Mouse (Mus musculus) cerebellum, adult 9-11 months (tissue): ENCODE data around the gene Fam216a.
"Not testable (repeated sequence)": the region's sequence is repeated elsewhere in the genome, so short reads cannot be mapped to it uniquely, and the experiment has no call there.

Experiments
- DNase-seq: peaks from one replicate; pipeline ENCODE4 v3.0.0; 2022

The Fam216a gene

DNA sequence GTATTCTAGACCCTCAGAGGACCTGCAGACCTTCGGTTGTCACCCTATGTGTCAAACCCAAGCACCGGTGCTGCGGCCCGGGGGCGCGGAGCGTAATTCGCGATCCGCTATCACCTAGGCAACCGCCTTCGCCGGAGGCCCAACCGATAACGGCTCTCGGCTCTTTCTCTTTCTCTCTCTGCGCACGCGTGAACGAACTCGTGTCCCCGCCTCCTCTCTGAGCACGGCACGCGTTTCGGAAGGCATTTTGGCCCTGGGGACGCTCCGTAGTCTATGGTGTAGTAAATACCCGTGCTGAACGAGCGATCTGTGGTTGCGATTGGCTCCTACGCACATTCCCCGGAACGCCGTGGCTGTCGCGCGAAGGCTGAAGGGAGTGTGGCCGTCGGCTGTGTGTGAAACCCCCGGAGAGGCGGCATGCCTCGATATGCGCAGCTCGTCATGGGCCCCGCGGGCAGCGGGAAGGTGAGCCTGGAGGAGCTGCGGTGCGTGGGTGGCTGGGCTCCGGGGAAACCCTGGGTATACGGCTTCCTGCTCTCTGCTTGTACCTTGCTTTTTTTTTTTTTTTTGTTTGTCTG, at the start of gene Fam216a:
TSS of gene Fam216a (minus strand) at position 173 of the 578 bp plus-strand sequence.
- DNase-seq, result peak; percentile 99

GRCm38 (mm10) chr5:122421271-122422068, 49.3 kb upstream of the Fam216a start, which contains the start of gene Anapc7:
TSS of gene Anapc7 (plus strand) at chr5:122421693.
- no peak for DNase-seq

DNA sequence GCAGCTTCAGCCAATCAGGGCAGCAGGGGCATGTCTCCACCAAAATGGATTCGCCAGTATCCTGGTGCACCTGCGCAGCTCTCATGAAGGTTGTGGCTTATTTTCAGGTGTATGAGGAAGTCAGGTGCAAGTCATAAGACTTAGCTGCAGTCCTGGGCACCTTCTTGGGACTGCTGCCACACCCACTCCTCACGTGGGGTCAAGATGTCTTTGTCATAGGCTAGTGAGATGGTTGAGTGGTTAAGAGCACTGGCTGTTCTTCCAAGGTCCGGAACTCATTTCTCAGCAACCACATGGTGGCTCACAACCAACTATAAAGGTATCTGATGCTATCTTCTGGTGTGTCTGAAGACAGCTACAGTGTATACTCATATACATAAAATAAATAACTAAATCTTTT, 48.5 kb upstream of the Fam216a start:
- DNase-seq, result not testable (repeated sequence)

DNA sequence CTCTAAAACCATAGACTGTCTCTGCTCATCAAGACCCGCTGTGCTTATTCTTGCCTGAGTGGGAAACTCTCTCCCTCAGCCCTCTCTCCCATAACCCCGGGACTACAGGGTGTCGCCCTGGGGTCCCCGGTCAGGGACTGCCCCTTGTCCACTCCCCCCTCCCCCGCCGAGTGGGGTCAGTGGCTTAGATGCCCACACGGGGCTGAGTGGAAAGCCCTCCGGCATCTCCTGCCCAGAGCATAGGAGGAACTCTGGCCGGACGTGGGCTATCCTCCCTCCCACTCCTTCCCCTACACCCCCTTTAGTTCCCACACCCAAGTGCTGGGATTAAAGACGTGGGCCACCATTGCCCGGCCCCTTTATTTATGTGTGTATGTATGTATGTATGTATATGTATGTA, 43.3 kb upstream of the Fam216a start:
- no peak for DNase-seq

DNA sequence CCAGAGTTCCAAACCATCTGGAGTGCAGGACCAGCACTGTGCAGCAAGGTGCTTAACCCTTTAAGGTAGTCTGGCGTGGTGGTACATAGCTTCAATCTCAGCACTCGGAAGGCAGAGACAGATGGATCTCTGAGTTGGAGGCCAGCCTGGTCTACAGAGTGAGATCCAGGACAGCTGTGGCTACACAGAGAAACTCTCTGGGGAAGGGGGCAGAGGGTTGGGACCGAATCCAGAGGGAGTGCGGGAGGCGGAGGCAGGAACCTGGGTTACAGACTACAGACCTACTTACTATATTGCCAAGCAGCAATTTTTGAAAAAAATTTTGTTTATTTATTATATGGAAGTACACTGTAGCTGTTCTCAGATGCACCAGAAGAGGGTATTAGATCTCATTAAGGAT, 42.2 kb upstream of the Fam216a start:
- DNase-seq, result no peak

GRCm38 (mm10) chr5:122412826-122413225, 40.7 kb upstream of the Fam216a start:
- no peak for DNase-seq

- no peak for DNase-seq
Measured at GRCm38 (mm10) chr5:122411892-122412291, 39.7 kb upstream of the Fam216a start.

- no peak for DNase-seq
Measured at GRCm38 (mm10) chr5:122409692-122410645, 37.8 kb upstream of the Fam216a start.

DNA sequence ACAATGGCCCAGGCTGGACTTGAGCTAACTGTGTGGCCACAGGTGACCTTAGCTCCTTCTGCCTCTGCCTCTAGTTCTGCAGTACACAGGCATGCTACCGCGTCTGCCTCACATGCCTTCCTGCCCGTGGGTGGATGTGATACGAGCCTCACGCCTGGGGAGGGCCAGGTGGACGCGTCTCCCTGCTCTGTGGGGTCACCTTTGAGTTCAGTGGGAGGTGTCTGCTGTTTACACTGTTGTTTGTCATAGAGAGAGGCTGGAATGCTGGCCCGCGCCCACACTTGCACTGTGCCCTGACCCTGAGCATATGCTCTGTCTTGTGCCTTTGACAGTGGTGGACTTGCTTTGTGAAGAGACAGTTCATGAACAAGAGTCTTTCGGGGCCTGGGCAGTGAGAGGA, 33.4 kb upstream of the Fam216a start:
- DNase-seq, result no peak

GRCm38 (mm10) chr5:122403362-122403761, 31.2 kb upstream of the Fam216a start:
- DNase-seq, result no peak

- peak; percentile 54 for DNase-seq
Measured at GRCm38 (mm10) chr5:122402772-122403171, 30.6 kb upstream of the Fam216a start.

- DNase-seq, result no peak
Measured at GRCm38 (mm10) chr5:122402160-122402559, 30.0 kb upstream of the Fam216a start.

DNA sequence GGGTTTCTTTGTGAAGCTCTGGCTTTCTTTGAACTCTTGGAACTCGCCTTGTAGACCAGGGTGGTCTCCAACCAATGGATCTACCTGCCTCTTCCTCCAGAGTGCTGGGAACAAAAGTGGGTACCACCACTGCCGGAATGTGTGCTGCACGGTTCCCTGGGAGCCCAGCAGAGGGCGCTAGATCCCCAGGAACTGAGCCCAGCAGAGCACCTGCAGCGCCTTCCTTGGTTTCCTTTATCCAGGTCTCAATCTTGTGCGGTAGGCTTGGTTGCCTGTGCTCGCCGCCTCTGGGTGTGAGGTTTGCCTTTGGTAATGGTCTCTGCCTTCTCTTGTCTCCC, 29.1 kb upstream of the Fam216a start:
- DNase-seq, result peak; percentile 72

DNA sequence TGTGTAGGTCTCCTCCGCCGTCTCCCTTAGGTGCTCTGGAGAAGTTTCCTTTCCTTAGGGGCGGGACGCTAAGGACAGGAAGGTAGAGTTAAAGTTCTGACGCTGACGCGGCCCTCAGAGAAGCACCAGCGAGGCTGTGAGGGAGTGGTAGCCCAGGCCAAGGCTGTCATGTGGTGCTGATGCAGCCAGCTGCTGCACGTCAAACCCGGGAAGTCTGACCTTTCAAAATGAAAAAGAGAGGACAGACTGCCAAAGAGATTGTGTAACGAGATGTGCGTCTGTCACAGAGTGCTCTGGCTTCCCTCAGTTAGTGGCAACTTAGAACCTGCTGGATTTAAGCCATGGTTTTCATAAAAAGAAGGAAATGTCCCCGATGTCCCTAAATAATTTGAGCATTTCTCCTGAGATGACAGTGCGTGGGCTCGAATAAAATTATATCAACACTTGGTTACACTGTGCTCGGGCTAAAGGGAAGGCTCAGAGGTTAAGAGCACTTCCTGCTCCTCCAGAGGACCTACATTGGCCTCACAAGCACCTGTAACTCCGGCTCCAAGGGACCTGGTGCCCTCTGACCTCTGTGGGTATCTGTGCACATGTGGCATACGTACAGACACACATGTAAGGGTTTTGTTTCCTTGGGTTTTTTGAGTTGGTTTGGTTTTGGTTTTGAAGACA, 28.6 kb upstream of the Fam216a start:
- no peak for DNase-seq

DNA sequence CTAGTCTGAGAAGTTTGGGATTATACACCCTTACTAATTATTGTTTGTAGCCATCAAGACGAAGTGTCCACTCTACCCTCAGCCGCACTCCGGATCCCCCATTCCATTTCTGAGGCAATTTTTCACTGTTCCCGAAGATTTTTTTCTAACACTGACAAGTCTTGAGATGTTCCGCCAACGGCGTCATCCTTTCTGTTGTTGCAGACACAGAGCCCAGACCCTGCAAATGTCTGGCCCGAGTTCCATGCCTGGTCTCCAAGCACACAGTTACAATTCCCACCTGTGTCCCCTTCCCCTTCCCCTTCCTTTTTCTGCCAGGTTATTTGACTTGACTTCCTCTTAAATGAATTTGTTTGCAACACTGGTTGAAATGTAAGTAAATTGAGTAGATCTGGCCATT, 27.7 kb upstream of the Fam216a start:
- no peak for DNase-seq

DNA sequence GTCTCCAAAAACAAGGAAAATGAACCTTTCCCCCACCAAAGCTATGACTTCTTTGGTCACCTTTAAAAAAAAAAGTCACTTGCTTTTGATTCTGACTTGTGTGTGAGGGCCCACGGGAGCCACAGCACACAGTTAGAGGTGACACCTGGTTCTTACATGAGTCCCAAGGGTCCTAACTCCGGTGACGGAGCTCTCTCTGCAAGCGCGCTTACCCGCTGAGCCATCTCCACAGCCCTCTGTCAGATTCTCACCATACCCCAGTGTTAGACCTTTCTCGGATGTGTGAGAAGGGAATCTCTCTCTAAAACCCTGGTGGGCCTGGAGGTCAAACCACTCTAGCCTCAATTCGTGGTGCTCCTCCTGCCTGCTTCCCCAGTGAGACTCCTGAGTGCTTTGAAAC, 25.3 kb upstream of the Fam216a start:
- DNase-seq, result no peak

GRCm38 (mm10) chr5:122396791-122397190, 24.6 kb upstream of the Fam216a start:
- DNase-seq, result no peak

GRCm38 (mm10) chr5:122393887-122394286, 21.7 kb upstream of the Fam216a start:
- peak; percentile 63 for DNase-seq

GRCm38 (mm10) chr5:122392227-122393004, 20.3 kb upstream of the Fam216a start:
- DNase-seq, result peak; percentile 56

GRCm38 (mm10) chr5:122391786-122392180, 19.6 kb upstream of the Fam216a start, which contains the start of gene Arpc3:
TSS of gene Arpc3 (plus strand) at chr5:122391878.
- DNase-seq, result peak; percentile 89

DNA sequence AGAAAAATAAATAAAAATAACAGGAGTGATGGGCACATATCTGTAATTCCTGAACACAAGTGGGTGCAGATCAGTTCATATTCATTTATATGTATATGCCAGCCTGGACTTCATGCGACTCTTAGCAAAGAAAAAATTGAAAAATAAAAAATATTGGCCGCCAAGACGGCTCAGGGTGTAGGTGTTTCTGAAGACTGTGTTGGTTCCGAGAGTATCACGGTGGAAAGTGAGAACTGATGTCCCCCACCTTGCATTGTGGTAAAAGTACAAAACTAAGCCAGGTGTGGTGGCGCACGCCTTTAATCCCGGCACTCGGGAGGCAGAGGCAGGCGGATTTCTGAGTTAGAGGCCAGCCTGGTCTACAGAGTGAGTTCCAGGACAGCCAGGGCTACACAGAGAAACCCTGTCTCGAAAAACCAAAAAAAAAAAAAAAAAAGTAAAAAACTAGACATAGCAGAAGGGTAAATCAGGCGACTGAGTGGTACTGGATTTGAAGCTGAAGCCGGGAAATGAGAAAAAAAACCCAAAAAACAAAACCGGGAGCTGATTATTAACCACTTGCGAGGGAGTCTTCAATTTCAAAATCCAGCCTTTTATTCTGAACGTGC, 19.1 kb upstream of the Fam216a start:
- peak; percentile 54 for DNase-seq

DNA sequence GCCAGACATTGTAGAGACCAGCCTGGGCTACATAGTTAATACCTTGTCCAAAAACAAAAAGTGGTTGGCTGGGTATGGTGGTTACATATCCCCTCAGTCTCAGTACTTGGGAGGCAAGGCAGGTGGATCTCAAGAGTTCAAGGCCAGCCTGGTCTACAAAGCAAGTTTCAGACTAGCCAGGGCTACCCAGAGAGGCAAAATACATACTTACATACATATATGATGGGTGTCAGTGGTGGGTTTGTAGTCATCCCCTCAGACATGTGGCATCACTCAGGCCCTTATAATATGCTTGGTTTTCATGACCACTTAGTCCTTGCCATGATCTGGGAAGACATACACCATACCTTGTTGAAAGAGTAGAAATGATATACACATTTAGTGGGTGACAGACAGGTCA, 18.5 kb upstream of the Fam216a start:
- DNase-seq, result no peak
